Mouse (Mus musculus) ES-Bruce4 (cell line): ENCODE data around the gene Olfr331. TPM values are rescaled to one million over a fixed set of nuclear protein-coding genes. Genes with fewer than 3 reads are reported as not detected.

Experiments
- H3K27ac ChIP-seq: 2 replicates; pipeline ENCODE4 v1.5.1; 2012; ENCODE audit warnings: low read length, inconsistent platforms; ENCODE audit not compliant: insufficient read depth
- H3K27me3 ChIP-seq: 2 replicates; pipeline ENCODE4 v1.6.1; 2012; ENCODE audit warnings: mild to moderate bottlenecking, low read length, inconsistent platforms; ENCODE audit not compliant: control insufficient read depth, poor library complexity, insufficient read depth, severe bottlenecking
- H3K36me3 ChIP-seq: 2 replicates; pipeline ENCODE4 v1.6.1; 2012; ENCODE audit warnings: inconsistent platforms, mild to moderate bottlenecking, low read length, moderate library complexity; ENCODE audit not compliant: control insufficient read depth, poor library complexity, insufficient read depth, severe bottlenecking
- H3K4me1 ChIP-seq: one replicate; pipeline ENCODE4 v1.8.1; 2011; ENCODE audit warnings: low read length; ENCODE audit not compliant: control insufficient read depth, insufficient read depth
- H3K4me3 ChIP-seq: 2 replicates; pipeline ENCODE4 v1.5.1; 2011; ENCODE audit warnings: low read depth, mild to moderate bottlenecking, low read length
- H3K9ac ChIP-seq: 2 replicates; pipeline ENCODE4 v1.6.1; 2012; ENCODE audit warnings: low read depth, mild to moderate bottlenecking, inconsistent platforms; ENCODE audit not compliant: poor library complexity, severe bottlenecking
- H3K9me3 ChIP-seq: replicated peaks from 2 replicates; pipeline ENCODE4 v1.6.1; 2012; ENCODE audit warnings: mild to moderate bottlenecking, low read length, inconsistent platforms; ENCODE audit not compliant: control insufficient read depth, poor library complexity, insufficient read depth, severe bottlenecking
- CTCF ChIP-seq: IDR thresholded peaks from one replicate; pipeline ENCODE4 v1.8.1; 2011; ENCODE audit warnings: low read depth, low read length
- EP300 ChIP-seq: IDR thresholded peaks from 2 replicates; pipeline ENCODE4 v1.6.1; 2011; ENCODE audit warnings: low read depth, low read length; ENCODE audit not compliant: insufficient read depth
- POLR2A ChIP-seq: IDR thresholded peaks from one replicate; pipeline ENCODE4 v1.8.1; 2011; ENCODE audit warnings: low read length; ENCODE audit not compliant: insufficient read depth
- polyA plus RNA-seq: library from polyadenylated mRNA; stranded (reverse); fragments of >200 nt; gene quantifications from 2 replicates; pipeline ENCODE4 v1.2.4, GENCODE M21; 2011; ENCODE audit warnings: low read depth; ENCODE audit not compliant: missing spikeins, insufficient read depth, insufficient read length

Gene Olfr331
- polyA plus RNA-seq, 1 experiment, result not detected

- Histone ChIP-seq H3K27me3 (no peaks in the 10 kb centered on the region), H3K4me3 (no peak overlapping the region), H3K9me3 (no peaks in the 10 kb centered on the region; the same call in 1 of the 2 replicates), H3K4me1 (no peaks in the 10 kb centered on the region), H3K36me3 (no peaks in the 10 kb centered on the region), H3K9ac (no peak overlapping the region), H3K27ac (no peak overlapping the region)
- TF ChIP-seq CTCF (no peak), POLR2A (no peak), EP300 (no peak)
Observed at GRCm38 (mm10) chr11:58498761-58499160, 3.6 kb downstream of the Olfr331 start.

- no peaks in the 10 kb centered on the region for H3K27me3 ChIP-seq
- H3K4me1 ChIP-seq, result no peaks in the 10 kb centered on the region
- H3K4me3 ChIP-seq, result no peak within 1 kb of the TSS
- H3K9me3 ChIP-seq, result no peaks in the 10 kb centered on the region; the same call in 1 of the 2 replicates
- TF ChIP-seq EP300, result no peak
- no peak for TF ChIP-seq POLR2A
- H3K27ac ChIP-seq, result no peak within 1 kb of the TSS
- no peak within 1 kb of the TSS for H3K9ac ChIP-seq
- no peaks in the 10 kb centered on the region for H3K36me3 ChIP-seq
Observed at GRCm38 (mm10) chr11:58492455-58492854, 9.9 kb downstream of the Olfr331 start, which contains the start of gene Olfr332. Gene Olfr332, minus strand, starts transcription at chr11:58492555.

DNA sequence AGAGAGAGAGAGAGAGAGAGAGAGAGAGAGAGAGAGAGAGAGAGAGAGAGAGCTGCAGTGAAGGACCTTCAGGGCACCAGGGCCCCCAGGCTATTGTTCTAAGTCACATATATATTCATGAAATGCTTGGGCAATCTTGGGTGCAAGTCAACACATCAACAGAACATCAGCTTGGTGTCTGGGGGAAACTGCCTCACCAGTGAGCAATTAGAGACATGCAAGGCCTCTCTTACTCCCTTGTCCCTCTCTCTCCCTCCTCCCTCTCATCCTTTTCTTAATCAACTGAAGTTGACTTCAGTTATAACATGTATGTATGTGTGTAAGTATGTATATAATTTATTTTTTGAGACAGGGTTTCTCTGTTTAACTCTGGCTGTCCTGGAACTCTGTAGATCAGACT, 40.2 kb downstream of the Olfr331 start, which contains the start of gene Olfr30:
TSS of gene Olfr30 (minus strand) at position 101 of the 400 bp plus-strand sequence.
- H3K36me3 ChIP-seq, result no peaks in the 10 kb centered on the region
- no peak within 1 kb of the TSS for H3K27ac ChIP-seq
- H3K27me3 ChIP-seq, result no peaks in the 10 kb centered on the region; the same call in 1 of the 2 replicates
- H3K4me3 ChIP-seq, result no peak within 1 kb of the TSS
- no peak within 1 kb of the TSS for H3K9ac ChIP-seq
- H3K9me3 ChIP-seq, result no peaks in the 10 kb centered on the region
- no peaks in the 10 kb centered on the region for H3K4me1 ChIP-seq
- no peak for TF ChIP-seq POLR2A
- TF ChIP-seq CTCF, result no peak
- no peak for TF ChIP-seq EP300

DNA sequence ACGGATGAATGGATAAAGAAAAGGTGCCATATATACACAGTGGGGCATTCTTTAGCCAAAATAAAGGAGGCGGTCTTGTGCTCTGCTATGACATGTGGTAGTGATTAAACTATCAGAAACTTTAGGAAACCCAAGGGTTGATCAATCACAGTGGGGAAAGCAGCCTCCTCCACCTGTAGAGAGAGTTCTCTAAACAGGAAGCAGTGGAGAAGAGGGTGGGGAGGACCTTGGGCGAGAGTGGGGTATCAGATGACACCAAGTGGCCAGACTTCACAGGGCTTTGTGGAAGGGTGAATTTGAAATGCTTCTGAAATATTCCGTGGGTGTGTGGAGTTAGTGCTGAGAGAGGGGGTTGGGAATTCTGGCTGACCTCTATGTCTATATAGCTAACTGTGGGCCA, 48.8 kb downstream of the Olfr331 start:
- no peak overlapping the region for H3K27ac ChIP-seq
- H3K4me3 ChIP-seq, result no peak overlapping the region
- H3K4me1 ChIP-seq, result no peaks in the 10 kb centered on the region
- no peaks in the 10 kb centered on the region for H3K36me3 ChIP-seq
- TF ChIP-seq CTCF (no peak), POLR2A (no peak), EP300 (no peak)
- no peaks in the 10 kb centered on the region for H3K27me3 ChIP-seq
- H3K9ac ChIP-seq, result no peak overlapping the region
- no peaks in the 10 kb centered on the region for H3K9me3 ChIP-seq

GRCm38 (mm10) chr11:58452759-58453158, 49.6 kb downstream of the Olfr331 start, which contains the start of gene Lypd9:
Gene Lypd9, minus strand, starts transcription at chr11:58452923.
- Histone ChIP-seq H3K9me3 (no peaks in the 10 kb centered on the region), H3K27me3 (no peaks in the 10 kb centered on the region), H3K4me1 (no peaks in the 10 kb centered on the region), H3K27ac (no peak within 1 kb of the TSS), H3K36me3 (no peaks in the 10 kb centered on the region), H3K9ac (no peak within 1 kb of the TSS), H3K4me3 (no peak within 1 kb of the TSS)
- no peak for TF ChIP-seq CTCF
- TF ChIP-seq EP300, result no peak
- no peak for TF ChIP-seq POLR2A

Other genes with a start within 250 kb of the Olfr331 start
- gene 4930438A08Rik, start 227.8 kb downstream of the Olfr331 start, polyA plus RNA-seq, result not detected in 2 replicates
- gene Zfp692, start 195.5 kb downstream of the Olfr331 start, polyA plus RNA-seq, result 19.3 and 21.1 TPM in 2 replicates
- 8.3 and 9.0 TPM in 2 replicates for gene Zfp672, start 172.2 kb downstream of the Olfr331 start, polyA plus RNA-seq
- 33.6 and 41.4 TPM in 2 replicates for gene Sh3bp5l, start 171.8 kb downstream of the Olfr331 start, polyA plus RNA-seq
- gene Lypd8, start 123.5 kb downstream of the Olfr331 start, polyA plus RNA-seq, result not detected in 2 replicates
- not detected in 2 replicates for gene 1810065E05Rik, start 81.5 kb downstream of the Olfr331 start, polyA plus RNA-seq
- not detected in 2 replicates for gene Gm12253, start 70.0 kb downstream of the Olfr331 start, polyA plus RNA-seq
- not detected in 2 replicates for gene Lypd9, start 49.6 kb downstream of the Olfr331 start, polyA plus RNA-seq
- not detected in 2 replicates for gene Olfr30, start 40.3 kb downstream of the Olfr331 start, polyA plus RNA-seq
- gene Olfr332, start 10.0 kb downstream of the Olfr331 start, polyA plus RNA-seq, result not detected in 2 replicates
- gene Olfr330, start 32.3 kb upstream of the Olfr331 start, polyA plus RNA-seq, result not detected in 2 replicates
- gene Olfr329-ps, start 43.9 kb upstream of the Olfr331 start, polyA plus RNA-seq, result not detected in 2 replicates
- not detected in 2 replicates for gene Olfr328, start 53.1 kb upstream of the Olfr331 start, polyA plus RNA-seq
- not detected in 2 replicates for gene Olfr224, start 68.0 kb upstream of the Olfr331 start, polyA plus RNA-seq
- not detected in 2 replicates for gene Olfr325, start 75.2 kb upstream of the Olfr331 start, polyA plus RNA-seq
- gene Olfr324, start 92.5 kb upstream of the Olfr331 start, polyA plus RNA-seq, result not detected in 2 replicates
- not detected in 2 replicates for gene 2210407C18Rik, start 113.5 kb upstream of the Olfr331 start, polyA plus RNA-seq
- gene Olfr323, start 127.9 kb upstream of the Olfr331 start, polyA plus RNA-seq, result not detected in 2 replicates
- gene Trim58, start 137.9 kb upstream of the Olfr331 start, polyA plus RNA-seq, result not detected in 2 replicates
- not detected in 2 replicates for gene Olfr322, start 156.2 kb upstream of the Olfr331 start, polyA plus RNA-seq
- gene Olfr320, start 178.5 kb upstream of the Olfr331 start, polyA plus RNA-seq, result not detected in 2 replicates
- not detected in 2 replicates for gene Olfr319, start 196.6 kb upstream of the Olfr331 start, polyA plus RNA-seq
- not detected in 2 replicates for gene Olfr318, start 221.4 kb upstream of the Olfr331 start, polyA plus RNA-seq
- gene Olfr317, start 236.6 kb upstream of the Olfr331 start, polyA plus RNA-seq, result not detected in 2 replicates